Mouse (Mus musculus) limb, embryonic 11.5 days (tissue): ENCODE data around the gene Slc15a2. TPM values are rescaled to one million over a fixed set of nuclear protein-coding genes. Genes with fewer than 3 reads are reported as not detected.

Source experiments
- ATAC-seq: fragments of 200-750 bp; cut with Nextera tagmentation; 2 replicates; pipeline ENCODE4 v1.8.0; 2017; ENCODE audit warnings: low read depth; ENCODE audit not compliant: insufficient number of reproducible peaks, low FRiP score, low TSS enrichment
- DNase-seq: peaks from one replicate; pipeline ENCODE4 v3.0.0-alpha.2; 2015; ENCODE audit warnings: low spot score
- H3K27ac ChIP-seq: fragments of 300-500 bp; sonication (generic); replicated peaks from 2 replicates; pipeline ENCODE4 v1.5.1; 2014; ENCODE audit warnings: low read depth, mild to moderate bottlenecking, low read length
- H3K27me3 ChIP-seq: fragments of 300-500 bp; sonication (generic); 2 replicates; pipeline ENCODE4 v1.6.1; 2014; ENCODE audit warnings: mild to moderate bottlenecking, low read length, mixed read lengths; ENCODE audit not compliant: control insufficient read depth, insufficient read depth
- H3K36me3 ChIP-seq: fragments of 300-500 bp; sonication (generic); 2 replicates; pipeline ENCODE4 v1.6.1; 2014; ENCODE audit warnings: mild to moderate bottlenecking, low read length, moderate library complexity, mixed read lengths; ENCODE audit not compliant: control insufficient read depth, insufficient read depth
- H3K4me1 ChIP-seq: fragments of 300-500 bp; sonication (generic); 2 replicates; pipeline ENCODE4 v1.6.1; 2014; ENCODE audit warnings: low read length, mixed read lengths; ENCODE audit not compliant: control insufficient read depth, insufficient read depth
- H3K4me2 ChIP-seq: fragments of 300-500 bp; sonication (generic); 2 replicates; pipeline ENCODE4 v1.6.1; 2014; ENCODE audit warnings: low read depth, mild to moderate bottlenecking, moderate library complexity; ENCODE audit not compliant: severe bottlenecking
- H3K4me3 ChIP-seq: fragments of 300-500 bp; sonication (generic); 2 replicates; pipeline ENCODE4 v1.5.1; 2014; ENCODE audit warnings: low read depth, low read length
- H3K9ac ChIP-seq: fragments of 300-500 bp; sonication (generic); 2 replicates; pipeline ENCODE4 v1.6.1; 2014; ENCODE audit warnings: mild to moderate bottlenecking, low read length
- H3K9me3 ChIP-seq: fragments of 300-500 bp; sonication (generic); 2 replicates; pipeline ENCODE4 v1.6.1; 2016; ENCODE audit warnings: low read length; ENCODE audit not compliant: control insufficient read depth
- WGBS: fragments of 180-500 bp; shearing (Covaris S2); extraction: QIAGEN DNeasy Blood & Tissue Kit; methylation state at CpG from one replicate; pipeline ENCODE4 v1.1.7; 2014; 5-methylcytosine and 5-hydroxymethylcytosine counted together
- polyA plus RNA-seq: library from polyadenylated mRNA; unstranded; fragments of >200 nt; fragmentation: Nextera tagmentation; extraction: Ambion mirVana; gene quantifications from 2 replicates; pipeline ENCODE4 v1.2.1, GENCODE M21; 2014

Slc15a2 gene
- polyA plus RNA-seq, 1 experiment from 2014 or later = 3.6 TPM

GRCm38 (mm10) chr16:36775658-36776057, 9.1 kb downstream of the Slc15a2 start:
- no peaks in the 10 kb centered on the region for H3K36me3 ChIP-seq
- WGBS = 88% methylated on average over 6 of the region's 6 CpGs
- H3K4me1 ChIP-seq = no peaks in the 10 kb centered on the region
- no peak overlapping the region for H3K27ac ChIP-seq
- no peak overlapping the region for H3K9ac ChIP-seq
- H3K9me3 ChIP-seq = no peaks in the 10 kb centered on the region
- no peak overlapping the region for H3K4me2 ChIP-seq
- no peaks in the 10 kb centered on the region for H3K27me3 ChIP-seq
- DNase-seq (no peak), ATAC-seq (no peak)
- H3K4me3 ChIP-seq = no peak overlapping the region

GRCm38 (mm10) chr16:36772996-36773395, 11.8 kb downstream of the Slc15a2 start:
- Histone ChIP-seq H3K27me3 (no peaks in the 10 kb centered on the region), H3K4me2 (no peak overlapping the region), H3K27ac (no peak overlapping the region), H3K9me3 (no peaks in the 10 kb centered on the region), H3K4me1 (no peaks in the 10 kb centered on the region), H3K9ac (no peak overlapping the region), H3K36me3 (no peaks in the 10 kb centered on the region), H3K4me3 (no peak overlapping the region)
- ATAC-seq = no peak
- WGBS = 93% methylated on average over 5 of the region's 5 CpGs
- no peak for DNase-seq

- H3K4me3 ChIP-seq = no peak overlapping the region
- H3K4me2 ChIP-seq = no peak overlapping the region
- H3K9ac ChIP-seq = no peak overlapping the region
- 92% methylated on average over 3 of the region's 3 CpGs for whole genome bisulfite sequencing
- H3K27ac ChIP-seq = no peak overlapping the region
- DNase-seq (no peak), ATAC-seq (no peak)
- no peaks in the 10 kb centered on the region for H3K36me3 ChIP-seq
- no peaks in the 10 kb centered on the region for H3K4me1 ChIP-seq
- H3K9me3 ChIP-seq = no peaks in the 10 kb centered on the region
- H3K27me3 ChIP-seq = no peaks in the 10 kb centered on the region
Observed at GRCm38 (mm10) chr16:36771703-36772102, 13.1 kb downstream of the Slc15a2 start.

DNA sequence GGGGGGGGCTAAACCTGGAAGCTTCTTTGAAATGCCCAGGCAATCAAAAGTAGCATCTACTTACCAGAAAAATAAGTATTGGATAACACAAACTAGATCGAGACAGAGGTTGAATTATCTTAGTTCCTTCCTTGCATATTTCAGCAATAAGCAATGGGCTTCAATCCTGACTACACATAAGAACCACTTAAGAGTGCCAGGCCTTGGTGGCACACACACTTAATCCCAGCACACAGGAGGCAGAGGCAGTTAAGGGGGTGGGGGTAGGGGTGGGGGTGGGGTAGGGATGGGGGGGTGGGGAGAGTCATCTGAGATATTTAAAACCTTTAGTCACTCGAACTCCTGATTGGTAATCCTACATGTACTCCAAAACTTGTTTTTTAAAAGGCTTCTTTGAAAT, 13.5 kb downstream of the Slc15a2 start:
- no peaks in the 10 kb centered on the region for H3K27me3 ChIP-seq
- H3K36me3 ChIP-seq = no peaks in the 10 kb centered on the region
- H3K4me3 ChIP-seq = no peak overlapping the region
- no peaks in the 10 kb centered on the region for H3K9me3 ChIP-seq
- no peak overlapping the region for H3K9ac ChIP-seq
- WGBS = 79% methylated on average over 2 of the region's 2 CpGs
- H3K4me2 ChIP-seq = no peak overlapping the region
- DNase-seq (no peak), ATAC-seq (no peak)
- H3K27ac ChIP-seq = no peak overlapping the region
- H3K4me1 ChIP-seq = no peaks in the 10 kb centered on the region

GRCm38 (mm10) chr16:36770830-36771229, 13.9 kb downstream of the Slc15a2 start:
- Histone ChIP-seq H3K27ac (no peak overlapping the region), H3K36me3 (no peaks in the 10 kb centered on the region), H3K9me3 (no peaks in the 10 kb centered on the region), H3K4me1 (no peaks in the 10 kb centered on the region), H3K4me3 (no peak overlapping the region), H3K27me3 (no peaks in the 10 kb centered on the region), H3K9ac (no peak overlapping the region), H3K4me2 (no peak overlapping the region)
- DNase-seq = no peak
- ATAC-seq = no peak
- 86% methylated on average over 4 of the region's 4 CpGs for WGBS

GRCm38 (mm10) chr16:36770191-36770771, 14.5 kb downstream of the Slc15a2 start:
- Histone ChIP-seq H3K4me1 (no peaks in the 10 kb centered on the region), H3K36me3 (no peaks in the 10 kb centered on the region), H3K27ac (no peak overlapping the region), H3K9ac (no peak overlapping the region), H3K4me2 (no peak overlapping the region), H3K9me3 (no peaks in the 10 kb centered on the region), H3K4me3 (no peak overlapping the region), H3K27me3 (no peaks in the 10 kb centered on the region)
- ATAC-seq = no peak
- 80% methylated on average over 8 of the region's 13 CpGs for WGBS
- no peak for DNase-seq

DNA sequence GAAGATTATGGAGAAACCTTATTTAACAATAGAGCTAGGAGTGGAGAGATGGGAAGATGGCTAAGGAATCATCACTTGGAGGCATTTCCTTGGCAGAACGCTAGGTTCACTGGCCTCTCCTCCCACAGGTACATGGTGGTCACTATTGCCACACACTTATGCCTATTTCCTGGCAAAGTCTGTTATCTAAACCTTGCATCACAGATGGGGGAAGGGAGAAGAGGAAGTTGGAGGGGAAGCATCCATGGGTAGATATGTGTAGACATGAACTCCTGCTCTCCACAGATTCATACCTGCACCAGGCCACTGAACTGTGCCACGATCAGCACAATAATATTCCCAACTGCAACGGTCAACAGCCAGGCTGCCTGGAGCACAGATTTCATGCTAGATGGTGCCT, 32.8 kb downstream of the Slc15a2 start:
- H3K27me3 ChIP-seq = no peaks in the 10 kb centered on the region
- no peak overlapping the region for H3K4me3 ChIP-seq
- DNase-seq = no peak
- ATAC-seq = no peak
- no peaks in the 10 kb centered on the region for H3K9me3 ChIP-seq
- no peak overlapping the region for H3K9ac ChIP-seq
- H3K4me1 ChIP-seq = no peaks in the 10 kb centered on the region
- H3K36me3 ChIP-seq = no peaks in the 10 kb centered on the region
- no peak overlapping the region for H3K4me2 ChIP-seq
- no peak overlapping the region for H3K27ac ChIP-seq
- 91% methylated on average over 3 of the region's 3 CpGs for WGBS

GRCm38 (mm10) chr16:36747767-36748166, 37.0 kb downstream of the Slc15a2 start:
- no peak overlapping the region for H3K4me3 ChIP-seq
- H3K9ac ChIP-seq = no peak overlapping the region
- no peaks in the 10 kb centered on the region for H3K36me3 ChIP-seq
- H3K4me1 ChIP-seq = no peaks in the 10 kb centered on the region
- 66% methylated on average over 2 of the region's 2 CpGs for WGBS
- ATAC-seq (no peak), DNase-seq (no peak)
- H3K27me3 ChIP-seq = no peaks in the 10 kb centered on the region
- no peak overlapping the region for H3K27ac ChIP-seq
- H3K4me2 ChIP-seq = no peak overlapping the region
- no peaks in the 10 kb centered on the region for H3K9me3 ChIP-seq

GRCm38 (mm10) chr16:36747068-36747467, 37.7 kb downstream of the Slc15a2 start:
- no peak overlapping the region for H3K4me3 ChIP-seq
- H3K36me3 ChIP-seq = no peaks in the 10 kb centered on the region
- no peak overlapping the region for H3K9ac ChIP-seq
- 84% methylated on average over 4 of the region's 4 CpGs for WGBS
- H3K27me3 ChIP-seq = no peaks in the 10 kb centered on the region
- no peak overlapping the region for H3K4me2 ChIP-seq
- ATAC-seq = no peak
- no peaks in the 10 kb centered on the region for H3K9me3 ChIP-seq
- no peak for DNase-seq
- no peak overlapping the region for H3K27ac ChIP-seq
- no peaks in the 10 kb centered on the region for H3K4me1 ChIP-seq
